Comparison of ENCODE assay signal across 8 mouse cellular contexts in the genomic region with DNA sequence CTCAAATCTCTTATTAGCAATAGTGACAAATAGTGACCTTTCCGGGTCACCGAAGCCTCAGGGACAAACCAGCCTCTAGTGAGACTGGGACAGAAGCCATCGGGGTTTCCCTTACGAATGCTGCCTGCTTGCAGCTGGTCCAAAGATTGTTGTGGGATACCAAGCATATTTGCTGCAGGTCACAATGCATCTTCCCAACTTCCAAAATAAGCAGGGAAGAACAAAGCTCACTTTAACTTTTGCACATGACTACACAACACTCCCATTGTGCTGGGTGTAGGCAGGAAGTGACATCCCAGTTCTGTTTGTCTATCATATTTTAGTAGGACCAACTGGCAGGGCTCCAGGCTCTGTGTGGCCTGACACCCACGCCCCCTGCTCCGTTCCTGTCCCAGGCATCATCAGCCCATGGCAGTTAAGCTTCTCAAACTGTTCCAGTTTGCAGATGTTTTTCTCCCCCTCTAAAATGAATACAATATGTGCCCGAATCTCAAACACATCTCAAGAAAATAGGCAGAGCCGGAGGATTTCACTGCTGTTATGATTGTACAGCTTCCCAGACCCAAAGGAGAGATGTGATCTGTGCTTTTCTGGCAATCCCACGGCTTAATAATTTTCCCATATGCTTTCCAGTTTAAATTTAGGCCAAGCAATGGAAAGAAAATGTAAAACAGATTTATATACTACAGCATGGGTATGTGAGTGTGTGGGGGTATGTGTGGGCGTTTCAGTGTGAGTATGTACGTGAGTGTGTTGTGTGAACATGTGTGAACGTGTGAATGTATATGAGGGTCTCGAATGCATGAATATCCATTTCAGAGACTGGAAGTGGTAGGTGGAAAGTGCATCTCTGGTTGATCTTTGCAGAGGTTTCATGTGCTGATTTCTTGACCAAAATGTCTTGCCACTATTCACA. TPM values are rescaled to one million over a fixed set of nuclear protein-coding genes. Genes with fewer than 3 reads are reported as not detected.
A peak's percentile ranks its signal among the peaks of the same experiment; 100 is the strongest.
DNase-seq lines count a peak whose midpoint lies in the region; ATAC-seq lines count a peak whose summit lies in the region.
"Had no signal": no experiment of that assay in that cellular context is flagged by ENCODE, and none has a peak within 500 bp of the region (broad histone marks: within the 10 kb centered on the region; RNA-seq: fewer than 3 reads in every experiment).

No protein-coding gene starts in this region.

- peaks cover 25% of the 10 kb centered on the region for H3K4me1 ChIP-seq in embryonic facial prominence, embryonic 12.5 days

- DNase-seq in layer of hippocampus, adult 11-12 months (ENCODE audit: low spot score), result peak; percentile 30
- no peak for DNase-seq in layer of hippocampus, postnatal 14 days (ENCODE audit: low spot score in 2 of 2)
- peak; percentile 70 for DNase-seq in heart, postnatal 4 days
- DNase-seq in right cerebral cortex, postnatal 10 days (ENCODE audit: low spot score in 2 of 2), result peak; percentile 35 to 38
- DNase-seq in liver, result no peak
- DNase-seq in natural killer cell, adult 2 months (ENCODE audit: low spot score in 2 of 2), result no peak

- H3K9me3 ChIP-seq in embryonic facial prominence, embryonic 12.5 days, result no peaks in the 10 kb centered on the region

- no peak overlapping the region for H3K9ac ChIP-seq in embryonic facial prominence, embryonic 12.5 days
- H3K9ac ChIP-seq: liver, embryonic 14.5 days had no signal

- 0 out of 2 replicates have a peak, but pooled peaks cover 8% of the 10 kb centered on the region for H3K36me3 ChIP-seq in embryonic facial prominence, embryonic 12.5 days

- no peaks in the 10 kb centered on the region for H3K27me3 ChIP-seq in embryonic facial prominence, embryonic 12.5 days

- H3K27ac ChIP-seq in embryonic facial prominence, embryonic 12.5 days, result peak overlapping the region; percentile 83
- H3K27ac ChIP-seq: liver, embryonic 14.5 days had no signal

- WGBS in embryonic facial prominence, embryonic 12.5 days, result 39% methylated on average over 13 of the region's 13 CpGs

- H3K4me2 ChIP-seq in embryonic facial prominence, embryonic 12.5 days (replicated peaks), result no peak overlapping the region; the same call in 1 of the 2 replicates

- ATAC-seq in embryonic facial prominence, embryonic 12.5 days (ENCODE audit: insufficient number of reproducible peaks, insufficient read depth, low FRiP score, low TSS enrichment), result peak; percentile 76

- no peak overlapping the region for H3K4me3 ChIP-seq in embryonic facial prominence, embryonic 12.5 days

RNA-seq across cellular contexts. Expression of a gene that starts 55.5 kb away (rescaled TPM):
- 1 to 10 TPM in 1 of 2 experiments, under 1 TPM in 1; 0.57 to 1.3 TPM for total RNA-seq in layer of hippocampus, postnatal 14 days (2021)
- polyA plus RNA-seq in embryonic facial prominence, embryonic 12.5 days (2016; fragmentation: Nextera tagmentation; extraction: Ambion mirVana), result 1.6 and 2.2 TPM in 2 replicates
- total RNA-seq in heart, postnatal 4 days (2021), result 1 to 10 TPM; 2.7 to 2.9 TPM

Comparison
In these comparisons a context has a peak if more than half of its experiments do, and no peak if none do; other contexts are left out.
1. DNase-seq: peak in layer of hippocampus, adult 11-12 months (single experiment), heart, postnatal 4 days (single experiment) and right cerebral cortex, postnatal 10 days (2 of 2); none in layer of hippocampus, postnatal 14 days (0 of 2), liver (single experiment) and natural killer cell, adult 2 months (0 of 2).